Mouse (Mus musculus) gastrocnemius, postnatal 10 days (tissue): ENCODE results near the gene Bend3. TPM values are rescaled to one million over a fixed set of nuclear protein-coding genes. Genes with fewer than 3 reads are reported as not detected.
A peak's percentile ranks its signal among the peaks of the same experiment; 100 is the strongest.

Experiments
- DNase-seq: peaks from one replicate; pipeline ENCODE4 v3.0.0; 2021; ENCODE audit warnings: mixed read lengths
- long read RNA-seq, 2 experiments: library from polyadenylated mRNA; stranded (forward); transcript quantifications; one replicate each; pipeline ENCODE4 v2.0.0; 2021
- total RNA-seq, 2 experiments: library from RNA; stranded (reverse); gene quantifications; 2 replicates each; pipeline ENCODE4 v1.2.3; 2021

The Bend3 gene
- 1 to 10 TPM; 4.6 to 6.5 TPM for total RNA-seq
- long read RNA-seq, experiment 1, result 0 reads
- long read RNA-seq, experiment 2, result 0 reads

DNA sequence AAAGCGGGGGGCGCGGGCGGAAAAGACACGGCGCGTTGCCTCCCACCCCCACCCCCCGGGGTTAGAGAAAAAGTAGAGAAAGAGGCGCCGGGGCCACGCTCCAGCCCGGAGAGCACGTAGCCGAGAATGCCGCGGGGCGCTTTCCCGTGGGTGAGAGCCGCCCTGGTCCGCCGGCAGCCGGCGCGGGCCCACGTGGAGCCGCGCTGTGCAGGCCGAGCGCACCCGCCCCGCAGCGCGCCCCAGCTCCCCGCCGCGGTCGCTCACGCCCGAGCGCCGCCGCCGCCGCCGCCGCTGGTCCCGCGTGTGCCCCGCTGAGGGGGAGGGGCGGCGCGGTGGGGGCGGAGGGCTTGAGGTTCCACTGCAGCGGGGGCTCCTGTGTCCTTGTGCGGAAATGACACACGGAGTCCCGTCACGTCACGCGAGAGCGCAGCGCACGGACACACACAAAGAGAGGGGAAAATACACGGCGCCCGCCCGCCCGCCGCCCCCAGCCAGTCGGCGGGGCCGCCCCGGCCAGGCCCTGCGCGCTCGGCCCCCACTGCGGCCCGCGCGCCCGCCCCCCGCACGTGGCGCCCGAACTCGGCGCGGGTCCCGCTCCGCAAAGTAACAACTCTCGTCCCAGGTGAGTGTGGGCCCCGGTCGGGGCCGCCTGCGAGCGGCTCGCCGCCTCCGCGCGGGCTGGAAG lies at the start of gene Bend3:
TSS of gene Bend3 (plus strand) at position 81 of the 685 bp plus-strand sequence.
- peak; percentile 65 for DNase-seq

DNA sequence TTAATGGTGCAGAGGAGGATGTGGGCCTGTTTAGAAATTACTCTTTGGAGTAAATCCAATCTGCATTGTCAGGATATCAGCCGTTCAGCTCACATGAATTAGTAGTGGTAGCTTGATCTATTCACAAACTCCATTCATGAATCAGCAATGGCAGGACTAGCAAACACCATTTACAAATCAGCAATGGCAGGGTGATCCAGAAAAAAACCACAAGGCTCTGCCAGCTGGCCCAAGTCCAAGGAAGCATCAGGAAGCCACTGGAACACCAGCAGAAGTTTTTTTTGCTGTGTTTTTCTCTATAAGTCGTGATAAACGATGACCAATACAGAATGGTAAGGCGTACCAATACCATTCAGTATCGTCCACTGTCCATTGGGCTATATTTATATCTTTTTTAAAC lies 48.0 kb upstream of the Bend3 start:
- DNase-seq, result no peak

DNA sequence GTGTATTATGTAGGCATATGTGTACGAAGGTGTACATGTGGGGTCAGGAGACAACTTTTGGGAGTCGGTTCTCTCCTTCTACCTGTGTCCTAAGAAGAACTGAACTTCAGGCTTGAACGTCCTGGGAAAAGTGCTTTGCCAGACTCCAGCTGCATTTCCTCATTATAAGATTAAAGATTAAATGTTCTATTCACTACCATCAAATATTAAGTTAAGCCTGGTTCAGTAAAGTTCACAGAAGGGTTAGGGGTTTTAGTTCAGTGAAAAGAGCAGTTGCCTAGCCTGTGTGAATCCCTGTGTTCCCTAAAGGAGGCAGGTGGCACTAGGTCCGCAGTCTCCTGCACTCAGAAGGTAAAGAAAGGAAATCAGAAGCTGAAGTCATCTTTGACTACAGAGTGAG lies 44.3 kb upstream of the Bend3 start:
- DNase-seq, result no peak

DNA sequence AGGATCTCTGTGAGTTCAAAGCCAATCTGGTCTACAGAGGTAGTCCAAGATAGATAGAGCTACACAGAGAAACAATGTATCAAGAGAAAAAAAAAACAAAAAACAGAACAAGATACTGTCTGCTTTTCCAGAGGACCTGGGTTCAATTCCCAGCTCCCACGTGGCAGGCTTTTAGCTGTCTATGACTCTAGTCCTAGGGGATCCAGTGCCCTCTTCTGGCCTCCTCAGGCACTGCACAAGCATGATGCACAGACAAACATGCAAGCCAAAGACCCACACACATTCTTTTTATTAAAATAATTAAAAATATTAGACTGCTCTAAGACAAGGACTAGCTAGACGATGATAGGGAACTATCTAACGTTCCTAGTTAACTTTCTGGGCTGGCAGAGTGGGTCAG lies 42.9 kb upstream of the Bend3 start:
- DNase-seq, result no peak

DNA sequence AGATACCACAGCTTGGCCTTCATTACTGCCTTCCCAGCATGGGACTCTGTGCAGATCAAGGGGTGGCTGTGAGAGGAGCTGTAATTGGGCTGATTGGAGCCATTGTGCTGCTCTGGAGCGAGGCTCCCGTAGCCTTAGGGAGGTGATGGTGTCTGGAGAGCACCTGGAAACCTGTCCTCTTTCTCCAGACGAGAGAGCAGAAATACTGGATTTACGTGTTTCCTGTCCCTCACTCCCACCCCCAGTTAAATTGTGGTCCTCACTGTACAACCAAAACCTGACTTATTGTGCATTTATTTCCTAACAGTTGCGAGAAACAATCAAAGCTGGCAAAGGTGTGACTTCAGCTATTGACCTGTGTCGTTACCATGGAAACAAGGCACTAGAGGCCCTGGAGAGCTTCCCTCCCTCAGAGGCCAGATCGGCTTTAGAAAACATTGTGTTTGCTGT lies 39.1 kb upstream of the Bend3 start:
- no peak for DNase-seq

DNA sequence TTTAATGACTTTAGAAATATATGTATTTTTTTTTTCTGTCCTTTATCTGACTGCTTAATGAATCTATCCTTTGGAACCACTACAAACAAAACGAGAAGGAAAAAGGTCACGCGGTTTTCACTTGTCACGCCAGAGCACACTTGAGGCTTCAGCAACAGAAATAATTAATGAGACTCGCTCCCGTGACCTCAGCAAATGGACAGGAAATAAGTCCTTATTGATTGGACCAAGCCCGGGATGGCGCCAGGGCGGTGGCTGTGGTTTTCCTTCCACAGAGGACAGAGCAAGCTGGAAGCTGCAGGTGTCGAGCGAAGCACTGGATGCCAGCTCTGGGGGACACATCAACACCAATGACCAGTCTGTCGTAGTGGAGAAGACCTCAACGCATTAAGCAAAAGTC lies 38.6 kb upstream of the Bend3 start:
- DNase-seq, result no peak

DNA sequence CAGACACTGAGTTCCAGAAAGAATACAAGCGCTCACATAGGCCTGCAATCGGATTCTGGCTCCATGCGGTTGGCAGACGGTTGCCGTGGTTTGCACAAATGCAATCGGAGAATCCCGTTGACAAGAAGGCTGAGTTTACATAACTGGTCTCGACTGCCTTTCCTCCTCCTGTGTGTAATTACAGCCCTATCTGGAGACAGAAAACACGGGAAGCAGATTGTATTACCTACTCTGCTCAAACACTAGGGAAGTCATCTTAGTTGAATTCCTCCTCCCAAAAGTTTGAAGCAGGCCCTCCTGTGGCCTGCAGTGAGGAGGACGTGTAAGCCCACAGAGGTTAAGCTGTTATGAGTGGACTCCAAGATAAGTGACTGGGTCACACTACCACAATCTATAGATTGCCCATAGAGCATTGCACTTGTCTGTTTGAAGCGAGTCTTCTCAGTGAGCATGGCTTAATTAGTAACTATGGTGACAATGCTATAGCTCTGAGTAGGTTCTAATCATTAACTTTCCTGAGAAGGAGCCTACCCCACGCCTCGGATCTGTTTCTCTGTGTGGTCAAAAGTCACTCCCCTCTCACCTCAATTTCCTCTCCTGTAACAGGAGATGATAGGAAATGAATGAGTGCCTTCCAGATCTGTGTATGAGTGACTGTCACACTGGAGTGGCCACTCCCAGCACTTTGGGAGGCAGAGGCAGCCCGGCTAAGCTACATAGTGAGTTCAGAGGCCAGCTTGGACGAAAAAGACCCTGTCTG lies 37.5 kb upstream of the Bend3 start:
- DNase-seq, result no peak

DNA sequence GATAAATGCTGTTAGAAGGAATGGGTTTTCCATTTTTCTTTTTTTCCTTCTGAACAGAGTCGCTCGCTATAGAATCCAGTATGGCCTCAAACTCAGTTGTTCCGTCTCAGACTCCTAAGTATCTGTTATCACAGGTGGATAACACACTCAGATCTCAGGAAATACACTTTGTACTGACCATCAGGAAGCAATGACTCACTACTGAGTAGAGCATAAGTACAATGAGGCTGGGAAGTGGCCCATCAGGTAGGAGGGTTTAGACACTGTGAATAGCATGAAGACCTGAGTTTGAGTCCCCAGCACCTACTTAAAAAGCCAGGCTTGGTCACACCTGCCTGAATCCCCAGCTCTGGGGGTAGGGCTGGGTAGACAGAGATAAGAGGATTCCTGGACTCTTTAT lies 30.0 kb upstream of the Bend3 start:
- no peak for DNase-seq

DNA sequence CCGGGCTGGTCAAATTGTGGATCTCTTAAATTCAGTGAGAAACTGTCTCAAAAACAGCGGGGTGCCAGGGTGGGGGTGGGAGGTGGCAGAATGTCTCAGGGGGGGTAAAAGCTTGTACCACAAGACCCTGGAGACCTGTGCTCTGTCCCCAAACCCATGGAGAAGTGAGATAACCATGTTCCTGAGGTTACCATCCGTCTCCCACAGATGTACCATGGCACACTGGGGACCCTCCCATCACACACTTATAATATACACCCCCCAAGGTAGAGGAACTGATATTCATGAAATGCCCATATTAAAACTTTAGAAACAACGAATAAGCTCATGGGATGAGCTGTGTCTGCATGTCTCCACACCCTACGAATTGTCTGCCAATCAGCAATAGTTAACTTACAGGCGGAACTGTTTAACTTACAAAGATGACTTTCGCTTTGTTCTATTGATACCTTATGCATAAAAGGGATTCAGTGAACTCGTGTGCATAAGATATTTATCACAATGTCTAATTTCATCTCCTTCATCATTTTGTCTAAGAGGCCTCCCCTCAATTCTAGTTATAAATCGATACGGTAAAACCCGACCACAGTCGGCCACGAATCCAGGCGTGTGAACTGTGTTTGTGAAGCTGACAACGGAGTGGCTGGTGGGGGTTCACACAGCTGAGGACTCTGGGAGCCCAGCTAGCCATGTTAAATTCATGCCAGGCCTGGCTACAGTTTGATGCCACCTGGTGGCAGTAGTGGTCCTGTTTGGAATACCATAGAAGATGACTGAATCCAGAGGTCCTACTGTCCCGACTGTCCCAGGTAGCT lies 26.6 kb upstream of the Bend3 start:
- peak; percentile 64 for DNase-seq

DNA sequence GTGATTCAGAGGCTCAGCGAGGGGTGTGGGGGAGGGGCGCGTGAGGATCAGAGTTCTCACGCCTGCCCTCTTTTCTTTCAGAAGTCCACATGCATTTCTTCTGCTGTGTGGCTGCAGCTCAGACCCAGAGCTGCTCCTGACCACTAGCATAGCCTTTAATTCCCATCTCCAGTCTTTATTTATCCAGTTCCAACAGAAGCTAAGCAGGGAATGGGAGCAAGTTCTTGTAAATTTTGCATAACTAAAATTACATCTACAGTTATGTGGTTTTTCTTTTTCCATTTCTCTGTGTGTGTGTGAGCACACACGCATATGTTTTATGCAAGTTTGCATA lies 26.0 kb upstream of the Bend3 start:
- no peak for DNase-seq

DNA sequence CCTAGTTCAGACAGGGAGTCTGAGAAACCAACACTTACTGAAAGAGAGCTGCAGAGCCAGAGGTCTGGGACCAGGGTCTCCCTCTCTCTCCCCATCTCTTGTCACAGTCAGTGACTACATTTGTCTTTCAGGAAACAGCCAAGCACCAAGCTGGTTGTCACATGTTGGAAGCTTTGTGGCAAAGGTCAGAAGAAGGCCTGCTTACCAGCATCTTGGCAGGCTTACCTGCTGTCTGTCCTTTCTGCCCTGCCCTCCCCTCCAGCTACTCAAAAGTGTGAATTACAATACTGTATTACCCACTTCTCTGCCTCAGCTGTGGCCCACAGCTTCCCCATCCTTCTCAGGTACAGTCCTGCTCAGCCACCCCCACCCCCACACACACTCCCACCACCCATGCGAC lies 24.4 kb upstream of the Bend3 start:
- DNase-seq, result no peak

DNA sequence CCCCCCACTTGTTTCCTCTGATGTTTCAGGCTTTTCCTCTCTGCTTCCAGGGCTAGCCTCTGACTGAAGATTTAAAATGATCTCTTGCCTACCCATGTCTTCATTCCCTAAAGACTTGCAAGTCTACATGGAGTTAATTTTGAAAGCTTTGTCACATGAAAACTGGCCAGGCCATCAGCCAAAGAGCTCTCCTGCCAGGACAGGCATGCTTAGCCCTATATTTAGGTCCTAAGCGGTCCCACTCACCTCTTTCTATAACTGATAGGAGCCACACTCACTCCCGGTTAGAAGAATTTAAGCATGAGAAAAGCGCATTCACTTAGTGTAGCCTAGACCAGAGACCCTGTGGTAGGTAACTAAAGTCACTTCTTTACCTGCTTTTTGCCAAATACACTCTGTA lies 24.0 kb upstream of the Bend3 start:
- no peak for DNase-seq

DNA sequence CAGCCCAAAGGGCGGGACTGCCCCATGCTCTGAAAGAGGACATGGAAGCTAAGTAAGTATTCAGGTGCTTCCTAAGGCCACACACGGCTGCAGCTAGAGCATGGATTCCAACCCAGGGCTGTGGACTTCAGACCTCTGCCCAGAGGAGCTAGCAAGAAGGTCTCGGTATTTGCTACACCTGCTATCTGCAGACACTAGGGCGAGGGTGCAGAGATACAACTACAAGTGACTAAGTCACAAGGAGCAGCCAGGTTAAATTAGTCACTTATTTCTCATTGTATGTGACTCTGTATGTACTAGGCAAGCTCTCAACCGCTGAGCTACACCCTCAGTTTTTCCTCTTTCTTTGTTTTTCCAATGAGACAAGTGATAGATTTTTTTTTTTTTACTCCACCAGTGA lies 15.8 kb upstream of the Bend3 start:
- no peak for DNase-seq

DNA sequence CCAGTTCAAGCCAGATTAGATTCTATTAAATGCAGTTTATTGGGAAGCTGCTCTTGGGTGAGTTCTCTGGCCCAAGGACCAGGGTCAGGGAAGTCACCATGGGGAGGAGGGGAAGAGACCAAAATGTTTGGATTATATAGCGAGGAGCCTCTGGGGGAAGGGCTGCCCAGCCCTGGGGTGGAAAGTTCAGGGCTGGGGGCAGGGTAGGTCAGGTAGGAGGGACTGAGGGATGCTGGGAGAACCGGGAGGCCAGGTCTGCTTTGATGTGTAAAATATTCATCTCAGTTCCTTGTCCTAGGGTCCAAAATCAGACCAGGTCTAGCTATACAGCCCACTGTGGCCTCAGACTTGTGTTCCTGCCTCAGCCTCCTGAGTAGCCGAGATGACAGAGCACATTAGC lies 15.4 kb upstream of the Bend3 start:
- no peak for DNase-seq

DNA sequence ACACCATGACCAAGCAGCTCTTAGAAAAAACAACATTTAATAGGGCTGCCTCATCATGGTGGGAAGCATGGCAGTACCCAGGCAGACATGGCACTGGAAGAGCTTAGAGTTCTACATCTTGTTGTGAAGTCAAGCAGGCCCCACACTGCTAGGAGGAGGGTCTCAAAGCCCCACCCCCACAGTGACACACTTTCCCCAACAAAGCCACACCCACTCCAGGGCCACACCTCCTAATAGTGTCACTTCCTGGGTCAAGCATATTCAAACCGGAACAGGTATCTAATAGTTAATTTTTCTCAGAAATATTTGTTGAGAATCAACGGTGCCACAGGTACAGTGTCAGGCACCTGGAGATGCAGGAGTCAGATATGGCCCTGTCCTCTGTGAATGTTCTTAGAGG lies 12.4 kb upstream of the Bend3 start:
- no peak for DNase-seq

DNA sequence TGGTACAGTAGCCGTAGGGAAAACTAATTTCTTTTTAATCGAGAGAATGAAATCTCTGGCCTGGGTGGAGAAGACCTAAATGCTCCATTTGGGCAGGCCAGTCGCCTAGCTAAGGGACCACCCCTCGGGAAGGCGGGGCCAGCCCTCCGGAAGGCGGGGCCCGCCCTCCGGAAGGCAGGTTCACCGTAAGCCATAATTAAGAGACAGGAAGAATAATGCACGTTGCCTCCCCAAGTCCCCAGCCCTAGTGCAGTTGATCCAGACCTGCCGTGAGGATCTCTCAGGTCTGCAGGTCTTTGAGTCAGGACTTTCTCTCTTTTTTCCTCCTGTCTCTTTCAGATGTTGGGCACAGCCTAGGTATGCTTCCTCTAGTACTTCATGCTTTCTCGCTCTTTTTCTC lies 11.0 kb upstream of the Bend3 start:
- no peak for DNase-seq

DNA sequence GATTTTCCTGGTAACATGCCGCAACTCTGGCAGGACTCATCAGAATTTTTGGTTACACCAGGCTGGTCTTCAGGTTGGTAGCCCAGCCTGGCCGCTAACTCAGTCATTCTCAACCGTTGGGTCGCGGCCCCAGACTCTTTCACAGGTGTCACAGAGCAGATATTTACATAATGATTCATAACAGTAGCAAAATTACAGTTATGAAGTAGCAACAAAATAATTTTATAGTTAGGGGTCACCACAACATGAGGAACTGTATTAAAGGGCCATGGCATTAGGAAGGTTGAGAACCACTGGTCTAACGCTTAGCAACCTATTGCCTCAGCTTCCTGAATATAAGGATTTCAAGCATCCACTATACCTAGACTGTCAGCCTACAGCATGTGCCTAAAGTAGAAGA lies 10.3 kb upstream of the Bend3 start:
- DNase-seq, result no peak

DNA sequence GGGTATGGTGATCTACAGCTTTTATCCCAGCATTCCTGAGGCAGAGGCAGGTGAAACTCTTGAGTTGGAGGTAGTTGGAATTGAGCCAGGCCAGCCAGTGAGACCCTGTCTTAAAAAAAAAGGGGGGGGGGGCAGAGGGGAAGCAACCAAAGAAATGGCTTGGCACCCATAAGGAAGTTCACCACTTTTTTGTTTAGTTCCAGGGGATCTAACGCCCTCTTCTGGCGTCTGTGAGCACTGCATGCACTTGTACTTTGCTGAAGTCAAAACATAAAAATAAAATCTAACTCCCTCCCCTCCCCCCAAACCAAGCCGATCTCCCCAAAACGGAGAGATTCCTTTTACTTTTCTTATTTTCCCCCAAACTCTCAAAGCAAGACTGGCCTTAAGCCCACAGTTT lies 3.3 kb upstream of the Bend3 start:
- peak; percentile 34 for DNase-seq

DNA sequence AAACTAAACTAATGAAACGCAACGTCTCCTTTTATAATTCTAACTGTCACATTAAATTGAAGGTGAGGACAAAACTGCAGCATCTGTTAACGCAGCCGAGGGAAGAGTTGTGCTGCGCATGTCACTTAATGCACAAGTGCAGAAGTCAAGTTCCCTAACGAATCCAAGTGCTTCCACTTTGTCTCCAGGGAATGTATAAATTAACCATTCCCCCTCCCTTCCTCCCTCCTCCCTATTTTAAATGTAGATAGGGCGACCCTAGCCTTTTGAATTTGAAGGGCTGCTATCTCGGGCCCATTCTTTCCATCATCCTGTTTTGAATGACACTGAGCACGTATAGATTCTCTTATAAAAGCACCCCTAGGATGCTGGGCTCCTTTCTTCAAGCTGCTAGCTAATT lies 1.2 kb upstream of the Bend3 start:
- no peak for DNase-seq

DNA sequence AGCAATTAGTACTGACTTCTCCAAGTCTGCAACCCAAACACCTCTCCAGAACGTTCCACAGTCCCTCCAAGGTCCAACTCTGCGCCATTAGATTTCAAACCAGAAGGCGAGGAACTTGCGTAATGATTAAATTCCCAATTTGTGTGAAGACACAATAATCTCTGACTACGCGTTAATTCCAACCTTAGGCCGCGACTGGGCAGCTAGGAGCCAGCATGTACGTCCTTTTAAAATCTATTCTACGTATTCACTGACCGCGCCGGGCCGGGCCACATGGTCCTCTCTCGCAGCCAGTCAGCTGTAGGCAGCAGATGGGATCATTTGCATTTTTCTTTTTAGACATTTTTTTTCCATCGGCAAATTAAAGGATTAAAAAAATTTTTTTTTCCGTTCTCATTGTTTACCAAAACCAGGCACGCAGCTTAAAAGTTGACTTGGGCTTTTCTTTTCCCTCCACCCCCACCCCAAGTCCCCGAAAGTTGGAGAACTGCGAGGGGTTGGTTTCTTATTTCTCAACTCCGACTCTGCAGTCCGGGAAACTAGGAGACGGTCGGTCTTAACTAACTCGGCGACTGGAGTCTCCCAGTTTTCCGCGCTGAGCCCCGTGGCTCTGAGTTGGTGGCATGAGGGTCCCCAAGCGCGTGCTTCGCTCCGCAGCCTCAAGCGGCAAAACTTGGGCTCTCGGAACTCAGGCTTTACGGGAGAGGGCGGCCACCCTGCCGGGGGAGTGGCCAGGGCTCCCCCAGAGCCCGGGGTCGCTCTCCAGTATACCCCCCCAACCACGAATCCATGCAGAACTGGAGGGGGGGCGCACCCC lies 558 bp upstream of the Bend3 start:
- peak; percentile 54 for DNase-seq

DNA sequence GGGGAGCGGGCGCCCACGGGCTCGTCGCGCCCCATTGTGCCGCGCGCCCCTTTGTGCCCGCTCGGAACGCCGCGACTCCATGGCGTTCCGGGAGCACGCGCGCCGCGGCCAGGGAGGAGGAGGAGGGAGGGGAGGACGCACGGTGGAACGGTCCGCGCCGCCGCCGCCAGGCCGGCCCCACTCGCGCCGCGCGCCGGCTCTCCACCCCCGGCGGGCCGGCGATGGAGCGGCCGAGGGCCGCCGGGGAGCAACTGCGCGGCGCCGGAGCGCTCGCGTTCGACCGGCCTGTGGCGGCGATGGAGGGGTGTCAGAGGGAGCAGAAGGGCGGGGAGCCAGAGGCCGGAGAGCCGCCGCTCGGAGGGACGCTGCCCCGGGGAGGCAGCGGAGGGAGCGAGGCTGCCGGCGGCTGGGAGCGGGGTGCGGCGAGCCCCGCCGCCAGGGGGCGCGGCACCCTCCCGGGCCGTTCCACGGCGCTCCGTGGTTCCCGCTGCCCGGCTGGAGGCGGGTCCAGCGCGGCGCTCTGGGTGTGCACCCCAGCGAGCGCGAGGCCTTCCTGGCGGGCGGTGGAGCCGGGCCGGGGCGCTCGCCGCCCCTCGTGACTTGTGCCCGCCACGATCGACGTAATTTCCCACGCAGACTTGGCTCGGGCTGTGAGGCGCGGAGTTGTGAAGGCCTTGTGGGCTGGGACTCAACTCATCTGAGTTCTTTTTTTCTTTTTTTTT lies 966 bp downstream of the Bend3 start:
- peak; percentile 91 for DNase-seq
